Mouse (Mus musculus): ENCODE data around the gene Odf2l. TPM values are rescaled to one million over a fixed set of nuclear protein-coding genes. Genes with fewer than 3 reads are reported as not detected.

Odf2l gene
- polyA plus RNA-seq (2016; fragmentation: Nextera tagmentation; extraction: Ambion mirVana): 23.7 and 24.0 TPM in 2 replicates

DNA sequence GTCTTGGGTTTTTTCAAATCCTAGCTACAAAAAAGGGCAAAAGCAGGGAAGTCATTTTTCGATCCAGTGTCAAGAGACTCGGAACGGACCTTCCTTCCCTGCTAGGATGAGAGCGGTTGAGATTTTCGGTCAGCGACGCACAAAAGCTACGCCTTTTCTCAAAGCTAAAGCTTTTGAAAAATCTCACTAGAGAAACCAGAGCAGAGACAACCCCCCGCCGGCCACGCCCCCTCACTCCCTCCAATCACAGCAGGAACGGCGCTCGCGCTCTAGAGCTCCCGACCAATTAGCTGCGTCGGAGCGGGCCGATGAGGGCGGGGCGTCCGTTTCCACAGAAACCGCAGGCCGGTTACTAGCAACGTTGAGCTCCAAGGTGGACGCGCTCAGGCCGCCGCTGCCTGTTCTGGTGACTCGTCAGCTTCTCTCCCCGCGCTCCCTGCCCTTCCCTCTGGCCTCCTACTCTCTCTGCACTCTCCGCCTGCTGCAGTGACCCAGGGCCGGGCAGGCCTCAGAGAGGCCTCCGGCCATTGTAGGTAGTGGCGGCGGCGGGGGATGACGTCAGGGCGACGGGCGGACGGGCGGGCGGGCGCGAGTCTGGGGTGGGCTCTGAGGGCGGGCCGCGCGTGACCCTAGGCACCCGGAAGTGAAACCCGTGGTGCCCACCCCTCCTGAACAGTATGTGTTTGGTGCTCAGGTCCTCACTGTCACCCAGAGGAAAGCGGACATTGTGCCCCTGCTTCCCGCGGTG, at the start of gene Odf2l:
Gene Odf2l (plus strand): TSS at position 335 of the 748 bp plus-strand sequence.
- Histone ChIP-seq H3K4me1 (replicated peaks) (peaks cover 8% of the 10 kb centered on the region; the same call in 1 of the 2 replicates), H3K9ac (replicated peaks) (peak within 1 kb of the TSS; percentile 83), H3K27me3 (no peaks in the 10 kb centered on the region), H3K36me3 (no peaks in the 10 kb centered on the region), H3K9me3 (no peaks in the 10 kb centered on the region), H3K4me2 (peak within 1 kb of the TSS; percentile 73), H3K4me3 (replicated peaks) (peak within 1 kb of the TSS; percentile 70), H3K27ac (peak within 1 kb of the TSS; percentile 99)
- ATAC-seq (ENCODE audit: insufficient number of reproducible peaks, insufficient read depth, low FRiP score, low TSS enrichment, low read depth): peak; percentile 98
- WGBS: under 1% methylated on average over 55 of the region's 57 CpGs

GRCm38 (mm10) chr3:145068964-145069363, 49.4 kb upstream of the Odf2l start:
- WGBS: 80% methylated on average over 4 of the region's 4 CpGs
- Histone ChIP-seq H3K36me3 (no peaks in the 10 kb centered on the region), H3K4me3 (replicated peaks) (no peak overlapping the region), H3K27me3 (no peaks in the 10 kb centered on the region), H3K9me3 (no peaks in the 10 kb centered on the region), H3K4me2 (no peak overlapping the region), H3K27ac (no peak overlapping the region), H3K9ac (replicated peaks) (no peak overlapping the region), H3K4me1 (replicated peaks) (no peaks in the 10 kb centered on the region)
- ATAC-seq (ENCODE audit: insufficient number of reproducible peaks, insufficient read depth, low FRiP score, low TSS enrichment, low read depth): no peak

GRCm38 (mm10) chr3:145072339-145072738, 46.0 kb upstream of the Odf2l start:
- no peak overlapping the region for H3K4me2 ChIP-seq
- H3K9me3 ChIP-seq: no peaks in the 10 kb centered on the region
- no peaks in the 10 kb centered on the region for H3K4me1 ChIP-seq (replicated peaks)
- H3K27me3 ChIP-seq: no peaks in the 10 kb centered on the region
- no peak overlapping the region for H3K9ac ChIP-seq (replicated peaks)
- WGBS: 88% methylated on average over 3 of the region's 3 CpGs
- no peaks in the 10 kb centered on the region for H3K36me3 ChIP-seq
- no peak overlapping the region for H3K27ac ChIP-seq
- ATAC-seq (ENCODE audit: insufficient number of reproducible peaks, insufficient read depth, low FRiP score, low TSS enrichment, low read depth): no peak
- no peak overlapping the region for H3K4me3 ChIP-seq (replicated peaks)

DNA sequence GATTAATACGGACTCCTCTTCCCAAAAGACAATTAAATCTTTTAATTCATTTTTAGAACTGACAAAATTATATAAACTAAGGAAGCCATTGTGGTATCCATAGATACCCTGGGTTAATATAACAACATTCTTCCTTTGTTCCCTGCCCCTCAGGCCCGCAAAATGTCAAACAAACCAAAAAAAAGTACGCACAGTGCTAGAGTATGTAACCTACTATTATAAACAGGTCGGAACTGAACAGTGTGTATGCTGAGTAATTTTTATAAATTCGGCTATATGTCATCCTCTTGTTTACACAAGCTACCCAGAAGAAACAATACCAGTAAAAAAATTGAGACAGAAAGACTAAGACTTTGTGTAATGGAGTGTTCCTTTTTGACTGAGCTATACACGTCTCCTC, 40.0 kb upstream of the Odf2l start:
- Histone ChIP-seq H3K4me1 (replicated peaks) (no peaks in the 10 kb centered on the region), H3K27me3 (no peaks in the 10 kb centered on the region), H3K4me3 (replicated peaks) (no peak overlapping the region), H3K27ac (no peak overlapping the region), H3K36me3 (no peaks in the 10 kb centered on the region), H3K4me2 (no peak overlapping the region), H3K9ac (replicated peaks) (no peak overlapping the region), H3K9me3 (no peaks in the 10 kb centered on the region)
- 88% methylated on average over 6 of the region's 6 CpGs for WGBS
- no peak for ATAC-seq (ENCODE audit: insufficient number of reproducible peaks, insufficient read depth, low FRiP score, low TSS enrichment, low read depth)

GRCm38 (mm10) chr3:145080904-145081303, 37.5 kb upstream of the Odf2l start:
- no peak for ATAC-seq (ENCODE audit: insufficient number of reproducible peaks, insufficient read depth, low FRiP score, low TSS enrichment, low read depth)
- Histone ChIP-seq H3K4me3 (replicated peaks) (no peak overlapping the region), H3K36me3 (no peaks in the 10 kb centered on the region), H3K27ac (no peak overlapping the region), H3K4me1 (replicated peaks) (no peaks in the 10 kb centered on the region), H3K9me3 (no peaks in the 10 kb centered on the region; the same call in 1 of the 2 replicates), H3K27me3 (no peaks in the 10 kb centered on the region), H3K9ac (replicated peaks) (no peak overlapping the region), H3K4me2 (no peak overlapping the region)
- WGBS: 78% methylated on average over 8 of the region's 8 CpGs

GRCm38 (mm10) chr3:145083081-145083480, 35.3 kb upstream of the Odf2l start:
- 78% methylated on average over 1 of the region's 1 CpGs for WGBS
- no peaks in the 10 kb centered on the region; the same call in 1 of the 2 replicates for H3K9me3 ChIP-seq

DNA sequence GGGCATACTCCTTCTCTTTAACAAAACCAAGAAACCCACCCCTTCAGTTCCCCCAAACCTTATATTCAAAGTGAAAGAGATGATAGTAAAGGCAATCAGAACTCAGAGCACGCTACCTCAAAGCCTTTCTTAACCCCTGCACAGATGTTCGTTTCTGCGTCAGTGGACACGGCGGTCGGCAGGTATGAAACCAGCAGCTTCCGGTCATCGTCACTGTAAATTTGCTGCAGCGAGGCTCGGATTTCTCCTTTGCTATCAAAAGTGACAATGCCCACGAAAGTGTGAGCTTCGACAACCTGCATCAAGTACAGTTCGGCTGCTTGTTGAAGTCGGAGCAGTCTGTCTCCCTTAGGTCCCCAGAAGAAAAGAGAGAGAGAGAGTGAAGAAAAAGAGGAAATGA, 32.2 kb upstream of the Odf2l start:
- 92% methylated on average over 14 of the region's 14 CpGs for WGBS
- Histone ChIP-seq H3K4me2 (no peak overlapping the region), H3K4me1 (replicated peaks) (no peaks in the 10 kb centered on the region), H3K36me3 (no peaks in the 10 kb centered on the region), H3K27me3 (no peaks in the 10 kb centered on the region), H3K9ac (replicated peaks) (no peak overlapping the region), H3K9me3 (no peaks in the 10 kb centered on the region; the same call in 1 of the 2 replicates), H3K27ac (no peak overlapping the region), H3K4me3 (replicated peaks) (no peak overlapping the region)
- no peak for ATAC-seq (ENCODE audit: insufficient number of reproducible peaks, insufficient read depth, low FRiP score, low TSS enrichment, low read depth)

More at GRCm38 (mm10) chr3:145083081-145083480, 35.3 kb upstream of the Odf2l start:
- no peaks in the 10 kb centered on the region for H3K36me3 ChIP-seq
- no peak overlapping the region for H3K4me3 ChIP-seq (replicated peaks)
- H3K4me2 ChIP-seq: no peak overlapping the region
- ATAC-seq (ENCODE audit: insufficient number of reproducible peaks, insufficient read depth, low FRiP score, low TSS enrichment, low read depth): no peak
- no peaks in the 10 kb centered on the region for H3K27me3 ChIP-seq
- H3K4me1 ChIP-seq (replicated peaks): no peaks in the 10 kb centered on the region
- no peak overlapping the region for H3K27ac ChIP-seq
- H3K9ac ChIP-seq (replicated peaks): no peak overlapping the region

- no peak overlapping the region for H3K4me3 ChIP-seq (replicated peaks)
- no peak overlapping the region for H3K9ac ChIP-seq (replicated peaks)
- ATAC-seq (ENCODE audit: insufficient number of reproducible peaks, insufficient read depth, low FRiP score, low TSS enrichment, low read depth): no peak
- H3K27me3 ChIP-seq: no peaks in the 10 kb centered on the region
- H3K27ac ChIP-seq: no peak overlapping the region
- H3K4me1 ChIP-seq (replicated peaks): no peaks in the 10 kb centered on the region
- H3K9me3 ChIP-seq: no peaks in the 10 kb centered on the region; the same call in 1 of the 2 replicates
- H3K36me3 ChIP-seq: no peaks in the 10 kb centered on the region
- 69% methylated on average over 8 of the region's 8 CpGs for WGBS
- H3K4me2 ChIP-seq: no peak overlapping the region
Measured at GRCm38 (mm10) chr3:145087857-145088598, 30.4 kb upstream of the Odf2l start.

DNA sequence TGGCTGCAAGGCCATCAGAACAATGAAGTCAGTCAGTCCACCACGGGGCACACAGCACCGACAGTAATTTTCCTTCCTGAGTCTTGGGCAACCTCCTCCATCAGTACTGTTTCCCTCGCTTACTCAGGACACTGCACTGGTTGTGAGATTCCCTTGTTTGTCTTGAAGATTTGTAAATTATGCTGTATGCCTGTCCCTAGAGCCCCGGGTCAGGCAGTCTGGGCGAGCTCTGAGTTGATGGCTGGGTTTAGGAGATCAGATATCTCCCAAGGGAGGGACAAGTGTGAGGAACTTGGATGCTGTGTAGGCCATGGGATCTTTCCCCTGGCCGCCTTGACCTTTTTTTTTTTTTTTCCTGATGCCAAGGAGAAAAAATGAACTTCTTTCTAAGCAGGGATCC, 19.1 kb upstream of the Odf2l start, which contains the start of gene Clca2:
Gene Clca2 (minus strand): TSS at position 153 of the 400 bp plus-strand sequence.
- Histone ChIP-seq H3K36me3 (no peaks in the 10 kb centered on the region), H3K9me3 (no peaks in the 10 kb centered on the region), H3K4me3 (replicated peaks) (no peak within 1 kb of the TSS), H3K4me2 (no peak within 1 kb of the TSS), H3K27ac (no peak within 1 kb of the TSS), H3K27me3 (no peaks in the 10 kb centered on the region), H3K4me1 (replicated peaks) (no peaks in the 10 kb centered on the region), H3K9ac (replicated peaks) (no peak within 1 kb of the TSS)
- 77% methylated on average over 6 of the region's 6 CpGs for WGBS
- ATAC-seq (ENCODE audit: insufficient number of reproducible peaks, insufficient read depth, low FRiP score, low TSS enrichment, low read depth): no peak

DNA sequence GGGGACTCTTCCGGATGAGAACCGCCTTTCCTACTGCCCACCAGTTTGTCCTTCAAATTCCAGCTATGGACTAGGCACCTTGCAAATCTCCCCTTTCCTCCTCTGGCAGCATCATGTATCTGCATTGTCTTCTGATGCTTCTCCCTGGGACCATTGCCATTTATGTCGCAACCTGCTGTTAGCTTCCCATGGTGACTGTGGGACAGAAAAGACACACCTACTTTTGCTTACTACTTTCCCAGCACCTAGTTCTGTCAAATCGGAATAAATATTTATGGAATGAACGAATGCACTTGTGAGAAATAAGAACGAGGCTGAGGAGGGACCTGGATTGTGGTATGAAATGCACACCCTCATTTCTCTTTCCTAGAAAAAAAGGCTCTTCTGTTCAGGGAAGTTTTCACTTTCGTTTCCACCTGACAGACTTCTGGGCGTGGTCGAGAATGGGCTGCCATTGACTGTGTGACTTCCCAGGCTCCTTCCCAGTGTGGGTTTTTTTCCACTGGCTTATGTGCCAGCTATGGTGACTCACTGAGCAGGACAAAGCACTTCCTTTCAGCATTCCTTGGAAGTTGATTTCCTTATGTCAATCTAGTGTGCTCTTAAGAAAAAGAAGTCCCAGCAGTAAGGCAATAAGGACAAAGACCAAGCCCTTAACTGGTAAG, 16.4 kb upstream of the Odf2l start:
- Histone ChIP-seq H3K9me3 (no peaks in the 10 kb centered on the region), H3K9ac (replicated peaks) (no peak overlapping the region), H3K4me2 (no peak overlapping the region), H3K4me3 (replicated peaks) (no peak overlapping the region), H3K27me3 (no peaks in the 10 kb centered on the region), H3K36me3 (no peaks in the 10 kb centered on the region), H3K27ac (no peak overlapping the region), H3K4me1 (replicated peaks) (no peaks in the 10 kb centered on the region)
- ATAC-seq (ENCODE audit: insufficient number of reproducible peaks, insufficient read depth, low FRiP score, low TSS enrichment, low read depth): no peak
- 83% methylated on average over 9 of the region's 9 CpGs for WGBS

- no peak for ATAC-seq (ENCODE audit: insufficient number of reproducible peaks, insufficient read depth, low FRiP score, low TSS enrichment, low read depth)
- H3K4me2 ChIP-seq: no peak overlapping the region
- H3K36me3 ChIP-seq: no peaks in the 10 kb centered on the region
- H3K4me1 ChIP-seq (replicated peaks): no peaks in the 10 kb centered on the region
- whole genome bisulfite sequencing: 90% methylated on average over 2 of the region's 2 CpGs
- no peak overlapping the region for H3K4me3 ChIP-seq (replicated peaks)
- no peak overlapping the region for H3K27ac ChIP-seq
- no peaks in the 10 kb centered on the region for H3K9me3 ChIP-seq
- H3K27me3 ChIP-seq: no peaks in the 10 kb centered on the region
- H3K9ac ChIP-seq (replicated peaks): no peak overlapping the region
Measured at GRCm38 (mm10) chr3:145103321-145103720, 15.1 kb upstream of the Odf2l start.
